Mouse (Mus musculus) retina, postnatal 7 days (tissue): ENCODE measurements at regions not wholly inside any gene's neighbourhood (a gene's known extent, or its start where the extent isn't known, plus 50 kb on each side); places are given as distances from the start of the nearest gene placed in this dataset.

Source experiments
- DNase-seq: peaks from one replicate; pipeline ENCODE4 v3.0.0-alpha.2; 2012; ENCODE audit warnings: low read depth, low spot score

DNA sequence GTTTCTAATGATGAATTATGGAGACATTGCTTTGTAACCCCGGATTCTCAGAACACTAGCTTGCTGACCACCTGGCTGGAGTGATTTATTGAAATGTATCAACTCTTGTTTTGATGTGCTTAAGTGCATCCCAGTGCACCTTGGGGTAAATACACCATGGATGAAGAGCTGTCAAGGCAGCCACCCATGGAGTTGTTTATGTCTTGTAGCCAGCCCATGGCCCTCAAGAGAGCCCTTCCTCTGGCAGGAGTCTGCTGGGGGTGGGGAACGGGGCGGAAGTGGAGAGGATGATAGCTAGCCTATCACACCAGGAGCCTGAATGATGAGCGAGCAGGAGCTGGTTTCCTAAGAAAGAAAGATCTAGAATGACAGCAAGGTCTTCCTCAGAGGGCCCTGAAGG, 128.6 kb upstream of the A1bg start:
- no peak for DNase-seq

DNA sequence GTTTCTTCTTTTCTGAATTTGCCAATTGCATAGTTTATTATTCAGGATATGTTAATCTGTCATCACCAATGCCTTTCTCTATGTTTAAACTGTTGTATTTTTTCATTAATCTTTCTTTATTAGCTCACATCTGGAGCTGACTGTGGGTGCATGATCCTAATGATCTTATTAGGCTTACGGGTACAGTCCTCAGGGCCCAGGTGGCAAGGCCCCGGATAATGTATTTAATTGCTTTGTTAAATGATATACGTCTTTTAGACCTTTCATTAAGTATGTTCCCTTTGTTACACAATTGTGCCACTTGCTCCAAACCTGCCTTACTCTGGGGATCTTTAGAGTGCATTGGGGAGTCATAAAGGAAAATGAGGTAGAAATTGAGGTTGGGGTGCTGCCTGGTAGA, 86.7 kb upstream of the A1bg start:
- DNase-seq = no peak

DNA sequence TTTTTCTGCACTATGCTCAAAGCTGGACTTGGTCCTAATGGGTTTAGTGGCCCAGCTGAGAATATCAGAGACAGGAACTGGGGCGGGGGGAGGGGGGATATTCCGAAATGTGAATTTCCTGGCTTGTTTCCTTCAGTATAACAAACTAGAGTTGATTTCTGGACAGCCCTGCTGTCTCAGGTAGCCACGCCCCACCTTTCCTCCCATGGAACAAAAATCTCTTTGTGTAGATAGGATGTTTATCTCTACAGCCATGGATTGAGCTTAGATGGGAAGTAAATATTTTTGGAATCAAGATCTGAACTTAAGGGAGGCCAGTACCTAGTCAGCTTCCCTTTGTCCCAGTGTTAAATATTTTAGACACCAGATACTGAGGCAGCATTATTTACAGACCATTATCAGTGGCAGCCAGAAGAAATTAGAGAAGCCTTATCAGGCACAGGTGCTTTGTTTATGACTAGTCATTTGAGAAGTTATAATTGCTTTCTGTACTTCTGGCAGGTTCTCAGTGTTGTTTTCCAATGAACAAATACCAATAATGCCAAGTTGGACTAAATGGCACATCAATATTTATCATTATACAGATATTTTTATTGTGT, 84.7 kb upstream of the A1bg start:
- DNase-seq = no peak

DNA sequence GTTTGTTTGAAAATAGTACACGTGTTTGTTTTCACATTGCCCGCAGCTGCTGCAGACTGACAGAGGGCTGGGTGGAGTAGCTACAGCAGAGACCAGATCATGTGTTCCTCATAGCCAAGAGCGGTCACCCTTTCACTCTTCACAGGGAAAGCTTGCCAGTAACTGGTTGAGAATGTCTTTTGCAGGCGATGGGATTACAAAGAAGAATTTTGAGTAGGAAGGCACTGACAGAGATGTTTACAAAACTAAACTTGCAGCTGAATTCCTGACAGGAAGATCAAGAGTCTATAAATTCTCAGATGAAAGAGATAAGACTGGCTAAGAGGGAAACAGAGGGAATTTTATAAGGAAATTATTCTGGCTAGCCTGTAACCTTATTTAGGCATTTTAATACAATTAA, 83.8 kb upstream of the A1bg start:
- no peak for DNase-seq

DNA sequence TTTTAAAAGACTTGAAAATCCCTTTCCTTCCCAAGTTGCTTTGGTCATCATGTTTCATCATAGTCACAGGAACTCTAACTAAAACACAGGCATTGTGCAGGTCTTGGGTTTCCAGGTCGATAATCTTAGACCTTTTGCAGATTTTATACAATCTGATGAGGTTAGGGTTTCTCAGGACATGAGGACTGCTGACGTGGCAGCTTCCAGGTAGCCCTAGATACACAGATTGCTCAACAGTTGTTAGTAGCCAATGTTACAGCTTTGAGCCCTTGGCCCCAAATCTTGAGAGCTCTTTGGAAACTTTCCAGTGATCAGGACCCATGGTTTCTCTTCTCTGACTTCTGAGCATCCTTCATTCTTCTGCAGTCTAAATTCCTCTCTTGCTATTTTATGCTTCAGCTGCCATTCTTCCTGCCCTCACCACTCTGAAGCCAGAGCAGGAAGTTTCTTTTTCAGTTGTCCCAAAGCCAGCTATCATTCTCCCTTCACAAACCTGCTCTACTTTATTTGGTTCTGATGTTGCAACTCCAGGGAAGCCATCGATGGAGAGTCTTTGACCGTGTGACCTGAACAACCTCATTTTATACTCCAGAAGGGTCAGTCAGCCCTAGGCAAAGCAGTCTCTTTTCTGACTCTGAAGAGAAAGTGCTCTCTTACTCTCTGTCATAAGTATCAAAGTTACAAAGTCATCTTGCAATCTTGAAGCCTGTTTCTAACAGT, 71.3 kb upstream of the A1bg start:
- DNase-seq = no peak

DNA sequence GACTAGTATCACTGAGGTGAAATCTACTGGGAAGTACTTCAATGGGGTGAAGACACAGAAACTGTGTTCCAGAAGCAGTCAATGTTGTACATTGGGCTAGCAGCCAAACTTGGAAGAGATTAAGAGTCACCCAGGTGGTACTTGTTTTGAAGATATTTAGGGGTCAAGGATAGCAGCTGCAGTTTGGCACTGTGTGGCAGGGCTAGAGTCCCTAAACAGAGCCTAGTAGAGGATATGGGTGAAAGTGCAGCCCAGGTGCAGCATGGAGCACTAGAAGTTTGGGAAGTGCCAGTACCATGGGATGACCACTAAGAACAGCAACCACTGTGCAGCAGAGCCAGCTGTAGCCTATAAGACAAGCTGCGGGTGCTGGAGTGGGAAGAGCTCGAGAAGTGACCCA, 70.6 kb upstream of the A1bg start:
- no peak for DNase-seq

DNA sequence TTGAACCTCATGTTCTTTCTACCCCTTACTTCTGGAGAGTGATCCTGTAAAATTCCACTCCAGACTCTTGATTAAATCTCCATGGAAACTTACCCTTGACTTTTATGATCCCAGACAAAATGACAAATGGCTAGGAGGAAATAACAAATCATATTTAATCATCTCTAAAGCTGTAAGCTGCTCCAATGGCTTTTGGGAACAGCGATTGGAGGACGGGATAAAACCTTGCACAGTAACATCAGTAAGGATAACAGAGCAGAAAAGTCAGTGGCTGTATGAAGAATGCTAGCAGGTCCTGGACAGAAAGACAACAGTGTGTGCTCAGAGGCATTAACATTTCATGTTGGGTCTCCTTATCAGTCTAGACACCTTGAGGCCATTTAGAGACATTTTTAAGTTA, 59.8 kb upstream of the A1bg start:
- DNase-seq = no peak
